Mouse (Mus musculus) forebrain, embryonic 11.5 days (tissue): ENCODE measurements at regions not wholly inside any gene's neighbourhood (a gene's known extent, or its start where the extent isn't known, plus 50 kb on each side); places are given as distances from the start of the nearest gene placed in this dataset.

Experiments
- ATAC-seq: fragments of 200-750 bp; cut with Nextera tagmentation; replicated peaks from 2 replicates; pipeline ENCODE4 v1.8.0; 2017; ENCODE audit warnings: moderate TSS enrichment; ENCODE audit not compliant: low FRiP score
- DNase-seq: peaks from one replicate; pipeline ENCODE4 v3.0.0-alpha.2; 2017; ENCODE audit warnings: low spot score
- H3K27ac ChIP-seq: fragments of 300-500 bp; sonication (generic); 2 replicates; pipeline ENCODE4 v1.5.1; 2014; ENCODE audit warnings: low read depth, low read length
- H3K27me3 ChIP-seq: fragments of 300-500 bp; sonication (generic); 2 replicates; pipeline ENCODE4 v1.6.1; 2014; ENCODE audit warnings: mild to moderate bottlenecking, low read length, mixed read lengths; ENCODE audit not compliant: control insufficient read depth, insufficient read depth
- H3K36me3 ChIP-seq: fragments of 300-500 bp; sonication (generic); 2 replicates; pipeline ENCODE4 v1.6.1; 2014; ENCODE audit warnings: mild to moderate bottlenecking, low read length, moderate library complexity, mixed read lengths; ENCODE audit not compliant: control insufficient read depth, insufficient read depth
- H3K4me1 ChIP-seq: fragments of 300-500 bp; sonication (generic); replicated peaks from 2 replicates; pipeline ENCODE4 v1.6.1; 2014; ENCODE audit warnings: low read length, mixed read lengths; ENCODE audit not compliant: control insufficient read depth, insufficient read depth
- H3K4me2 ChIP-seq: fragments of 300-500 bp; sonication (generic); 2 replicates; pipeline ENCODE4 v1.6.1; 2014; ENCODE audit warnings: low read depth, mild to moderate bottlenecking, low read length, moderate library complexity, mixed read lengths; ENCODE audit not compliant: severe bottlenecking
- H3K4me3 ChIP-seq: fragments of 300-500 bp; sonication (generic); 2 replicates; pipeline ENCODE4 v1.5.1; 2014; ENCODE audit warnings: low read depth, low read length
- H3K9ac ChIP-seq: fragments of 300-500 bp; sonication (generic); 2 replicates; pipeline ENCODE4 v1.6.1; 2014; ENCODE audit warnings: low read length
- H3K9me3 ChIP-seq: fragments of 300-500 bp; sonication (generic); 2 replicates; pipeline ENCODE4 v1.6.1; 2016; ENCODE audit warnings: low read length, mixed read lengths; ENCODE audit not compliant: control insufficient read depth
- WGBS: fragments of 180-500 bp; shearing (Covaris S2); extraction: QIAGEN DNeasy Blood & Tissue Kit; methylation state at CpG from one replicate; pipeline ENCODE4 v1.1.7; 2014; 5-methylcytosine and 5-hydroxymethylcytosine counted together

DNA sequence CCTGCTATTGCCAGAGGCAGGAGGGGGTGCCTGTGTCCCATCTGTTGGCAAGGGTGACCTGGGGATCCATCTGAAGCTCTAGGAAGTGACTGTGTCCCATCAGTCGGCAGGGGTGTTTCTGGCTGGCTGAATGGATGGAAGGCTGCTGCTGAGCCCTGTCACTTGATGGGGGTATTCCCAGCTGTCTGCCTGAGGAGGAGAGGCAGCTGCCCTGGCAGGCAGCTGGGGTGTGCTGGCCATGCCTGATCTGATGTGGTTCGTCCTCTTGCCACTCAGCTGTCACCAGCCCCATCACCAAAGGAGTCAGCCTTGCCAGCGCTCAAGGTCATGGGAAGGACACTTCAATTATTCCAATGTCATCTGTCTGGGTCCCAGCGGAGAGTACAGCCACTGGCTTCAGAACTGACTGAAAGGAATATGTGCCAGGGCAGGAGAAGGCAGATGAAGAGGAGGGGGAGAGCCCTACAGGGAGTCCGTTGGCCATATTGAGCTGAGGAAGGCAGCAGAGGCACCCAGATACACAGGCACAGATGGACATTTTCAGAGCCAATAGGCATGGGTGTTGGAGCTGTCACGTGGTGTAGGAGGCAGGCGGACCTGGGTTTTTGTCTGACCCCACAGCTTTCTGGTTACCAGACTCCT is 89.3 kb downstream of the Efnb1 start:
- WGBS, result 80% methylated on average over 7 of the region's 7 CpGs
- H3K9me3 ChIP-seq, result no peaks in the 10 kb centered on the region
- no peak overlapping the region for H3K4me3 ChIP-seq
- peaks cover 35% of the 10 kb centered on the region for H3K27me3 ChIP-seq
- DNase-seq, result peak; percentile 39
- H3K36me3 ChIP-seq, result no peaks in the 10 kb centered on the region
- H3K27ac ChIP-seq, result no peak overlapping the region
- no peak overlapping the region for H3K9ac ChIP-seq
- no peak for ATAC-seq
- H3K4me1 ChIP-seq, result peaks cover 5% of the 10 kb centered on the region; the same call in 1 of the 2 replicates
- no peak overlapping the region for H3K4me2 ChIP-seq

DNA sequence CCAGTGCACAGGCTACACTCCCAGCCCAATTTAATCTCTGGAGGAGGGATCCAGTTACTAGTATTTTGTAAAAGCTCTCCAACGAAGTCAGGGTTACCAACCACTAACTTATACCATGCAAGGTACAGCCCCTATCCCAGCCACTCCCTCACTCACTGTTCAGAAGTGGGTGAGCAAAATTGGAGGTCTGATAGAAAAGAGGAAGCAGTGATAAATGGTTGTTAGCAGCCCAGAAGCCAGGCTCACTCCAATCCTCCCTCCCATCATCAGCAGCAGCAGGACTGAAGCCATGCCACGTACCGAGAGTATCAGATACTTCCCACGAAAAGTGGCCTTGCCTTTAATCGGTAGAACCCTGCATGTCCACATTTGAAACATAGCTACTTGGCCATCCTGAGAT is 86.1 kb downstream of the Efnb1 start:
- WGBS, result 71% methylated on average over 5 of the region's 5 CpGs
- Histone ChIP-seq H3K27me3 (peaks cover 37% of the 10 kb centered on the region), H3K27ac (no peak overlapping the region), H3K36me3 (no peaks in the 10 kb centered on the region), H3K9ac (no peak overlapping the region), H3K4me2 (no peak overlapping the region), H3K4me1 (peaks cover 17% of the 10 kb centered on the region), H3K4me3 (no peak overlapping the region), H3K9me3 (no peaks in the 10 kb centered on the region)
- ATAC-seq (no peak), DNase-seq (no peak)

DNA sequence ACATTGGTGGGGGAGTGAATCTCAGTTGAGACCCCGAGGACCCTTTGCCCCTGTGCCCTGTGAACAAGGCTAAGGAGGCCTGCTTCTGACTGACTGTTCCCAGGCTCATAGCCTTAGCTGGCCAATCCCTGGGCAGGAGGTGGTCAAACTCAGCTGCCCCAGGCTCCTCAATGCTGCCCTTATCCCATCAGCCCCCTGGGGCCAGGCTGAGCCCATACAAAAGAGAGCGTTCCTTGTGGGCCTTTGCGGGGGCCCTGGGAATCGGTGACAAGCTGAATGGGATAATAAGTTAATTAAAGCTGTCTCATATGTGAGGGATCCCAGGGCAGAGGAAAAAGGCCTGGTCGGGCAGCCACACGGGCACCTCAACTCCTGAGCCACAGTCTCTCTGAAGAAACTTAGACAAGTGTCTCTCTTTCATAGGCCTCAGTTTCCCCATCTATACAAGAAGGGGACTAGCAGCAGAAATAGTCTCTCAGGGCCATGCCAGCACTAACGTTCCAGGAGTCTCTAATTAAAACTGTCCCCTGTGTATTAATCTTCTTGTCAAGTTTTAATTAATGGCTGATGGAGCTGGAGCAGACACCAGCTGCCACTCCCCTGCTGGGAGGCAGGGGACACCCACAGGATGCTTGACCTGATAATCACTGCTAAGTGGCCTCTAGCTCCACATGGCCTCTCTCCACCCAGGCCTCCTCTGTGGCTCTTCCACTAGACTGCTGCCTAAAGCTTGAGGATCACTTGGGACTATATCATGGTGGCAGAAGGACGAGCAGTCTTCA is 84.9 kb downstream of the Efnb1 start:
- DNase-seq (peak; percentile 58), ATAC-seq (peak; percentile 52; the same call in 1 of the 2 replicates)
- Histone ChIP-seq H3K27ac (no peak overlapping the region; the same call in 1 of the 2 replicates), H3K36me3 (no peaks in the 10 kb centered on the region), H3K9ac (no peak overlapping the region), H3K4me2 (no peak overlapping the region), H3K4me3 (no peak overlapping the region), H3K9me3 (no peaks in the 10 kb centered on the region), H3K4me1 (peaks cover 17% of the 10 kb centered on the region), H3K27me3 (peaks cover 39% of the 10 kb centered on the region)
- WGBS, result 31% methylated on average over 8 of the region's 8 CpGs

DNA sequence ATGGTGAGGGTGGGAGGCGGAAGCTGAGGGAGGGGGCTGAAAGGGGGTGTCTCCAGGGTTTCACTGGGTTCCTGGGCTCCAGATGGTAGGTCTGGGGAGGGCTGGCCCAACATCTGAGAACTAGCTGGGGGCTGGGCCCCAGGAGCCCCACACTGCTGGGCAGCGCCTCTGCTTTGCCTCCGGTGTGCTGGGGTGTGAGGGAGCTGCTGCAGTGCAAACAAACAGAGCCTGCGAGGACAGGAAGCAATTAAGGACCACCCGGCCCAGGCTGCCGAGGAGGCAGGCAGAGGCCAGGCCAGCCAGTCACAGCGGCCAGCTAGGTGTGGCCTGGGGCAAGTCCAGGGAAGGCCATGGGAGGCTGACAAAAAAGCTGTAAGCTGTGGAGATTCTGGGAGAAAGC is 82.3 kb downstream of the Efnb1 start:
- Histone ChIP-seq H3K27me3 (peaks cover 27% of the 10 kb centered on the region), H3K4me3 (no peak overlapping the region), H3K4me2 (no peak overlapping the region), H3K9ac (no peak overlapping the region), H3K4me1 (peaks cover 21% of the 10 kb centered on the region), H3K36me3 (no peaks in the 10 kb centered on the region), H3K9me3 (no peaks in the 10 kb centered on the region), H3K27ac (no peak overlapping the region)
- 24% methylated on average over 7 of the region's 7 CpGs for WGBS
- DNase-seq (peak; percentile 59), ATAC-seq (no peak)

DNA sequence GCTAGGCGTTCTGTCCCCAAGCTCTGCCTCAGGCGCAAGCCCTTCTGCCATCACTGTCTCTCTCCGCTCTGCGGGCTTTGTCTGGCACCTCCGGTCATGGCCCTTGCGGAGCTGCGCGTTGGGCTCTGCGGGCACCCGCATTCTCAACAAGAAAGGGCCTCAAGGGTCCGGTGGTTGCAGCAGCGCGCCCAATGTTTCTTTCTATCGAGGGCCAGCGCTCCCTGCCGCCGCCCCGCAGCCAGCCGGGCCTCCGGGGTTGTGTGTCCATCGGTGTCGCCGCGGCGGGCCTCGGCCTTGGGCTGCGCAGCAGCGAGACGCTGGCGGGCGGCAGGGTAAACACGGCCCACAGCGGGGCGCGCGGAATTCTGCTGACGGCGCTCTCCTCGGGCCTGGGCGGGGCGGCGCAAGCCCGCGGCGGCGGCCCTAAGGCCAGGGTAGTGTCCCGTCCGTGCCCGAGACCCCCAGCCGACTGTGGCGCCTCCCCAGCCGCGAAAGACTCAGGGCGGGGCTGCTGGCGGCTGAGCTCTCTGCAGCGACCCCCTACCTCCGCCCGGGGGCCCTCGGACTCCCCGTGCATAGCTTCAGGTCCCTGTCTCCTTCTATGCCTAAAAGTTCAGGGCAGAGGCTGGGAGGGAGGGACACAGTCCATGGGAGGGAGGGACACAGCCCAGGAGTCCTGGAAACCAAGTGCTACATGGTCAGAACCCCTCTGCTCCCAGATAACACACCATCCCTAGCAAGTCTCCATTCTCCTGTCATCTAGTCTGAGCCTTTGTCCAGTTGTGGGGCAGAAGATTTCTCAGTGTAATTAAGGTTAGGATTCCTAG is 80.9 kb downstream of the Efnb1 start:
- peak overlapping the region; percentile 24 for H3K4me3 ChIP-seq
- peak overlapping the region; percentile 65 for H3K9ac ChIP-seq
- peak; percentile 74 for DNase-seq
- ATAC-seq, result peak; percentile 51
- H3K27ac ChIP-seq, result peak overlapping the region; percentile 64
- H3K9me3 ChIP-seq, result no peaks in the 10 kb centered on the region
- peaks cover 25% of the 10 kb centered on the region for H3K27me3 ChIP-seq
- H3K4me1 ChIP-seq, result peaks cover 21% of the 10 kb centered on the region
- 14% methylated on average over 58 of the region's 60 CpGs for WGBS
- no peaks in the 10 kb centered on the region for H3K36me3 ChIP-seq
- peak overlapping the region; percentile 49 for H3K4me2 ChIP-seq

DNA sequence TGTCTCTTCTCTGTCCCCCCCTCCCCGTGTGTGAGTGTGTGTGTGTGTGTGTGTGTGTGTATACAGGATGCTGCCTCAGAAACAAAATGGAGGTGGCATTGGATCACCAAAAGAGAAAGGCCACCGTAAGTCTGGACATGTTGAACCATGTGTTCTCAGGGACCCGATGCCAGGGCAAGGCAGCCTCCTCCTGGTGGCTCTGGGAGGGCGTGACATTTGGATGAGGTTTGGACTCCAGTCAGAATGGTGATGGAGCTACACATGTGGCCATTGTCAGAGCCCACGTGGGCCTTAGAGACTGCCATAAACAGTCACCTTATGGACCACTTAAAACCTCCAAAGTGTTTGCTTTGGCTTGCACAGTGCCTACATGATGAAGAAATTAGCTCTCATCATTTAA is 80.0 kb downstream of the Efnb1 start:
- Histone ChIP-seq H3K4me3 (no peak overlapping the region), H3K36me3 (no peaks in the 10 kb centered on the region), H3K27me3 (peaks cover 24% of the 10 kb centered on the region), H3K27ac (no peak overlapping the region), H3K4me2 (0 out of 2 replicates have a peak overlapping the region, but pooled peaks have one; percentile 49), H3K4me1 (peaks cover 17% of the 10 kb centered on the region), H3K9me3 (no peaks in the 10 kb centered on the region), H3K9ac (no peak overlapping the region)
- ATAC-seq, result no peak
- 50% methylated on average over 5 of the region's 5 CpGs for WGBS
- no peak for DNase-seq

DNA sequence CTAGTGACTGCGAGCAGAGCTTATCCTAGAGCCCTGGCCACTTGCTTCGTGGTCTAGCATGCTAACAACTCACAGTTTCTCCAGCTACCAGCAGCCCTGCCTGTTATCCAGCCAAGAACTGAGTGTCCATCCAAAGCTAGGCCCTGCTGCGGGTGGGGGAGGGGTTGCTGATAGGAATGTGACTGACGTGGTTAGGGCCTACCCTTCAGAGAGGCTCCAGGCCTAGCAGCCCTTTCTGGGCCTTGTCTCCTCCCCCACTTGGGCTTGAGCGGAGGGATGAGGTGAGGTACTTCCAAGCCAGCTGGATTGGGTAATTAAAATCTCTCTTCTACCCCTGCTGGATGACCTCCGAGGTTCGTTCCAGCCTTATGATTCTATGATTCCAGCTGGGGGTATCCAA is 79.2 kb downstream of the Efnb1 start:
- H3K27me3 ChIP-seq, result peaks cover 21% of the 10 kb centered on the region; the same call in 1 of the 2 replicates
- no peak overlapping the region for H3K4me3 ChIP-seq
- H3K4me1 ChIP-seq, result peaks cover 16% of the 10 kb centered on the region
- H3K36me3 ChIP-seq, result no peaks in the 10 kb centered on the region
- H3K9ac ChIP-seq, result no peak overlapping the region
- 48% methylated on average over 7 of the region's 7 CpGs for WGBS
- no peak overlapping the region for H3K4me2 ChIP-seq
- no peak for ATAC-seq
- H3K27ac ChIP-seq, result no peak overlapping the region
- DNase-seq, result no peak
- H3K9me3 ChIP-seq, result no peaks in the 10 kb centered on the region

DNA sequence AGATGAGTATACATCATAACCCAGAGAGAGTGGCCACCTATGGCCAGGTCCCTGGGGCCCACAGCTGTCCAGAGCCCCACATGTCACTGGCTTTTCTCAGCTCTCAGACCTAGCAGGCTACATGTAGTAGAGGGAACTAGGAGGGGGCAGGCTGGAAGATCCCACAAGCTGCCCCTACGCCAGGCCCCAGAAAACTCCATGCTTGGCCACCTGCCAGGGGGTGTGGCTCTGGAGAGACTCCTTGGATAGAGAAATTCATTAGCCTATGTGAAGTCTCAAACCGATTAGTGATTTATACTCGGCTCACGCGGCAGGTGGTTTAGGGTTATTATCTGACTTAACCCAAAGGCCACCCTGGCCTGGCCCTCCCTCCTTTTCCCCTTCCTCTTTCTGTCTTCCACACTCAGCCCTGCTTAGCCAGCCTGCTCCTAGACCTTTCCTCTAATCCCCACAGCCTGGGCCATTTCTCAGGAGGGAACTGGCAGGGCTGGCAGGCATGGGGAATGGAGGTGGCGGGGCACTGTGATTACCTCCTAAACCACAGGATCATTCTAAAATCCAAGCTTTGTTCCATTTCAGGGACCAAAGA is 77.7 kb downstream of the Efnb1 start:
- peaks cover 9% of the 10 kb centered on the region; the same call in 1 of the 2 replicates for H3K4me1 ChIP-seq
- ATAC-seq (peak; percentile 63), DNase-seq (peak; percentile 77)
- 58% methylated on average over 6 of the region's 6 CpGs for WGBS
- H3K4me3 ChIP-seq, result no peak overlapping the region
- peaks cover 19% of the 10 kb centered on the region for H3K27me3 ChIP-seq
- H3K4me2 ChIP-seq, result no peak overlapping the region
- no peaks in the 10 kb centered on the region for H3K9me3 ChIP-seq
- no peaks in the 10 kb centered on the region for H3K36me3 ChIP-seq
- no peak overlapping the region for H3K9ac ChIP-seq
- H3K27ac ChIP-seq, result no peak overlapping the region
